Mouse (Mus musculus) limb, embryonic 10.5 days (tissue): Measurements from ENCODE around the gene Snf8. TPM values are rescaled to one million over a fixed set of nuclear protein-coding genes. Genes with fewer than 3 reads are reported as not detected.
A peak's percentile ranks its signal among the peaks of the same experiment; 100 is the strongest.

ENCODE experiments used
- DNase-seq: peaks from one replicate; pipeline ENCODE4 v3.0.0-alpha.2; 2017; ENCODE audit warnings: low spot score
- H3K27ac ChIP-seq: fragments of 300-500 bp; sonication (generic); 2 replicates; pipeline ENCODE4 v1.5.1; 2016; ENCODE audit warnings: mild to moderate bottlenecking
- H3K27me3 ChIP-seq: fragments of 300-500 bp; sonication (generic); 2 replicates; pipeline ENCODE4 v1.6.1; 2016; ENCODE audit warnings: low read depth, mild to moderate bottlenecking; ENCODE audit not compliant: poor library complexity, severe bottlenecking
- H3K36me3 ChIP-seq: fragments of 300-500 bp; sonication (generic); 2 replicates; pipeline ENCODE4 v1.6.1; 2016; ENCODE audit warnings: mild to moderate bottlenecking, moderate library complexity
- H3K4me1 ChIP-seq: fragments of 300-500 bp; sonication (generic); 2 replicates; pipeline ENCODE4 v1.6.1; 2016
- H3K4me3 ChIP-seq: fragments of 300-500 bp; sonication (generic); 2 replicates; pipeline ENCODE4 v1.5.1; 2016; ENCODE audit warnings: mild to moderate bottlenecking, moderate library complexity
- H3K9me3 ChIP-seq: fragments of 300-500 bp; sonication (generic); replicated peaks from 2 replicates; pipeline ENCODE4 v1.6.1; 2016; ENCODE audit warnings: mild to moderate bottlenecking
- WGBS: fragments of 180-500 bp; shearing (Covaris S2); methylation state at CpG from one replicate; pipeline ENCODE4 v1.1.7; 2016; 5-methylcytosine and 5-hydroxymethylcytosine counted together
- polyA plus RNA-seq: library from polyadenylated mRNA; unstranded; fragments of >200 nt; fragmentation: Nextera tagmentation; extraction: Ambion mirVana; gene quantifications from 2 replicates; pipeline ENCODE4 v1.2.1, GENCODE M21; 2016

Snf8 gene
- polyA plus RNA-seq, 1 experiment from 2014 or later = 108 TPM

DNA sequence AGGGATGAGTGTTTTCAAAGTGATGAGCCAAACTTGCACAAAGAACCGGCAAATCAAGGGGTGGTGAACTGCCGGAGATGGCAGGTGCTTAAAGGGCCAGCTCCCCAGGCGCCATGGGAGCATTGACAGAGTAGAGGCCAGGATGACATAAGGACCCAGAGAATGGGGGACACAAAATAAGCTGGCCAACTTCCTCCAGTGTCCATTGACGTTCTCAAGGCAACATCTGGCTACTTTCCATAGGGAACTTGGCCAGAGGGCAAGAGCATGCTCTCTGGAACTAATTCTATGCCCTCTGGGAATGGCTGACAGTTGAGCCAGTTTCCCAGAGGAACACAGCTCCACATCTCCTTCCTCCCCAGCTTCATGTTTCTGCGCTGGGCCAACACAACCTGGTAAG is 33.5 kb downstream of the Snf8 start:
- Histone ChIP-seq H3K27ac (no peak overlapping the region), H3K27me3 (no peaks in the 10 kb centered on the region), H3K4me1 (peaks cover 27% of the 10 kb centered on the region), H3K4me3 (no peak overlapping the region), H3K9me3 (no peaks in the 10 kb centered on the region), H3K36me3 (peaks cover 33% of the 10 kb centered on the region)
- WGBS = 80% methylated on average over 5 of the region's 5 CpGs
- no peak for DNase-seq

DNA sequence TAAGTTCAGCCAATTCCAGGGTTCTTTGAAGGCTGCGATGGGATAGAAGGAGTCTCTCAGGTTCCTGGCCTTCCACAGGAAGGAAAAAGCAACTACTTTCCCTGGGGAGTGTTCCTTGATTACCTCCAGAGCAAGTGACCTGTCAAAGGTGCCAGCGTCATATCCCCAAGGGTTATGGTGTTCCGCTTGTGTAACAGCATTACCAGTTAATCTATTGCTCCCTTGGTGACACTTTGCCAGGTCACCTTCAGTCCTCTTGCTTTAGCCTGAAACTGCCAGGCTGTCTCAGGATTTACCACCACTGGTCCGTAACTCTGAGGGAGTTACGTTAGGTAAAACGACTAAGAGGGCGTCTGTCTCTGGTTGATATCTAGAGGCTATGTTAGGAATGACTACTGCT is 35.7 kb downstream of the Snf8 start:
- DNase-seq = no peak
- Histone ChIP-seq H3K36me3 (peaks cover 37% of the 10 kb centered on the region), H3K4me3 (no peak overlapping the region), H3K27me3 (no peaks in the 10 kb centered on the region), H3K4me1 (peaks cover 26% of the 10 kb centered on the region), H3K27ac (no peak overlapping the region), H3K9me3 (no peaks in the 10 kb centered on the region)
- 93% methylated on average over 7 of the region's 7 CpGs for WGBS

DNA sequence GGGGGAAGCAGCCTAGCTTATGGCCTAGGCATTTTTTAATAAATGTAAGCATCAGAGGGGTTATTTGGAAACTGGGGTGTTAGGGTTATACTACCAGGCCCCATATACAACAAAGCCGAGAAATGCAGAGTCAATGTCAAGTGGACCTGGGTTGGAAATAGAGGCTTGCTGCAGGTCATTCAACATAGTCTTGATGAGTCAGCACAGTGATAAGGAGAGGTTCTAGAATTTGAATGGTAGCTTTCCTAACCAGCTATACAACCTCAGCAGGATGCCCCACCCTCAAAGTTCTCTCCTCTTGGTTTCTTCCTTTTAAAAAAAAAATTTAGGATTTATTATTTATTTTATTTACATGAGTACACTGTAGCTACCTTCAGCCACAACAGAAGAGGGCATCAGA is 36.3 kb downstream of the Snf8 start:
- Histone ChIP-seq H3K9me3 (no peaks in the 10 kb centered on the region), H3K36me3 (peaks cover 37% of the 10 kb centered on the region), H3K27ac (no peak overlapping the region), H3K4me1 (peaks cover 20% of the 10 kb centered on the region), H3K4me3 (no peak overlapping the region), H3K27me3 (no peaks in the 10 kb centered on the region)
- no peak for DNase-seq
- 89% methylated on average over 1 of the region's 1 CpGs for WGBS

DNA sequence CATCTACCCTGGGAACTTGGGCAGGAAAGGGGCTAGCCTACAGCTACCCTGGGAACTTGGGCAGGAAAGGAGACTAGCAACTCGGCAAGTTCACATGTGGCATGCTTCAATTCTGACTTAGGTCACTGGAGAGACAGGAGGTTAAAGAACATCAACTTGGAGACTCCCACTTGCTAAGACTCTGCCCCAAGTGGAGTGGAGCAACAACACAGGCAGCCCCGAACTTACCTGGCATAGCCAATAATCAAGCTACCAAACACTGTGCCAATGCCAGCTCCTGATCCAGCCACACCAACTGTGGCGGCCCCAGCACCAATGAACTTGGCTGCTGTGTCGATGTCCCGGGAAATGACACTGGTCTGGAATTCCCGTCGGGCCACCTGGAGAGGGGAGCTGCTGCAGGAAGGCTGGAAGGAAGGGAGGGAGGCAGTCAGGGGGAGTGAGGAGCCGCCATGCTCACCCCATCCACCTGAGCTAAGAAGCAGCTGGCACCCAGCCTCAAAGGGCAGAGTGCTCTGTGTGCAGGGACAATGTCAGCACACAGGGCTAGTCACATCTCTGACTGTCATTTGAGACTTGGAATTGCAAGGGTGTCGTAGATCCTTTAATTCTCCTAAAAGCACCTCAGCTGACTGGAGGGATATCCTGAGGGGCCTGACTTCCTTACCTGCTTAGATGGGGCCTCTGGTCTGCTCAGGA is 38.8 kb downstream of the Snf8 start:
- Histone ChIP-seq H3K36me3 (peaks cover 37% of the 10 kb centered on the region), H3K27ac (no peak overlapping the region), H3K4me1 (peaks cover 23% of the 10 kb centered on the region), H3K4me3 (no peak overlapping the region; the same call in 1 of the 2 replicates), H3K9me3 (no peaks in the 10 kb centered on the region), H3K27me3 (no peaks in the 10 kb centered on the region)
- WGBS = 86% methylated on average over 9 of the region's 9 CpGs
- DNase-seq = no peak

DNA sequence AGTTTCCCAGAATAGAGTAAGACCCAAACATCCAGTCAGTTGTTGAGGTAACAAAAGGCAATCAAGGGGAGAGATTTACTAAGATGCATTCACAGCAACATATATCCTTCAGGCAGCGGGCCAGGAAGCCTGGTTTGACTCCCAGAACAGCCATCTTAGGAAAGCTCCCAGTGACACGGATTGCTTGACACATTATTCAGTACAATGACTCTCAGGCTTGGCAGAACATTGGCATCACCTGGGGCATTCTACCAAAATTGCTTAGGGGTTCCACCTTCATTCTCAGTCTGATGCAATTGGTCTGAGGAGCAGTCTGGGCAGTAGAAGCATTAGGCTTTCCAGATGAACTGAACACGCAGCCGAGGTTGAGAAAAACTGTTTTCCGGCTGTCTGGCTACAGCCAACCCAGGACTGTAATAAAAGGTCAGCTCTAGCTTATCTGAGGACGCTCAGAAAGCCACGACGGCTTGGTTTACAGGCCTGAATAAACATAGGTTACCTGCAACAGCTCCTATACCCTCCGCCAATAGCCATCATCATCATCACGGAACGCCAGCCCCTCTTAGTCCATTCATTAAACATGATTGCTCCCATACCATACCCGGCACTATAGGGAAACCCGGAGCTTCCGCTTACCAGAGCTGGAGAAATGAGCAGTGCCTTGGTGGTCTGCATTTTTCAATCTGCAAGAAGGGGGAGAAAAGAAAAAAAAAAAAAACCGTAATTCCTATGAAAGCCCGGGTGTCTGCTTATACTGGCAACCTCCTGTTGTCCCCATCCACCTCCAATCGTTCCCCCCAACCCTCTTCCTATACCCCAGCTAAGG is 39.9 kb downstream of the Snf8 start:
- H3K27me3 ChIP-seq = no peaks in the 10 kb centered on the region
- DNase-seq = no peak
- WGBS = 23% methylated on average over 17 of the region's 17 CpGs
- H3K4me3 ChIP-seq = peak overlapping the region; percentile 80
- H3K9me3 ChIP-seq = no peaks in the 10 kb centered on the region
- peaks cover 23% of the 10 kb centered on the region for H3K4me1 ChIP-seq
- H3K27ac ChIP-seq = peak overlapping the region; percentile 87
- peaks cover 36% of the 10 kb centered on the region for H3K36me3 ChIP-seq

DNA sequence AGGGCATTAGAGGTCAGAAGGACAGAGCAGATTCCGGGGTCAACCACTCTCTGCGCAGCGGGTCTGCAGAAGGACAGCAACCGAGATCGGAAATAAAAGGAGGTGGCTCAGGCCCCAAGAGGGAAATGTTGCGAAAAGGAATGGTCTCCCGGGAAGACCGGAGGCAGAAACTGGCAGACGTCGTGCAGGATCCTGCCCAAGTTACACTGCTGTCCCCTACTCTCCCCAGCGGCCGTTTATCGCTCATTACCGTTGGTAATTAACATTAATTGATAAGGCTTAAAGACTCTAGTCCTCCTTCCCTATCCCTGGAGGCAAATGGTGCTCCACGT is 40.5 kb downstream of the Snf8 start:
- under 1% methylated on average over 15 of the region's 15 CpGs for WGBS
- no peaks in the 10 kb centered on the region for H3K27me3 ChIP-seq
- no peak for DNase-seq
- H3K36me3 ChIP-seq = peaks cover 30% of the 10 kb centered on the region
- peak overlapping the region; percentile 80 for H3K4me3 ChIP-seq
- H3K4me1 ChIP-seq = peaks cover 23% of the 10 kb centered on the region
- peak overlapping the region; percentile 87 for H3K27ac ChIP-seq
- no peaks in the 10 kb centered on the region for H3K9me3 ChIP-seq

DNA sequence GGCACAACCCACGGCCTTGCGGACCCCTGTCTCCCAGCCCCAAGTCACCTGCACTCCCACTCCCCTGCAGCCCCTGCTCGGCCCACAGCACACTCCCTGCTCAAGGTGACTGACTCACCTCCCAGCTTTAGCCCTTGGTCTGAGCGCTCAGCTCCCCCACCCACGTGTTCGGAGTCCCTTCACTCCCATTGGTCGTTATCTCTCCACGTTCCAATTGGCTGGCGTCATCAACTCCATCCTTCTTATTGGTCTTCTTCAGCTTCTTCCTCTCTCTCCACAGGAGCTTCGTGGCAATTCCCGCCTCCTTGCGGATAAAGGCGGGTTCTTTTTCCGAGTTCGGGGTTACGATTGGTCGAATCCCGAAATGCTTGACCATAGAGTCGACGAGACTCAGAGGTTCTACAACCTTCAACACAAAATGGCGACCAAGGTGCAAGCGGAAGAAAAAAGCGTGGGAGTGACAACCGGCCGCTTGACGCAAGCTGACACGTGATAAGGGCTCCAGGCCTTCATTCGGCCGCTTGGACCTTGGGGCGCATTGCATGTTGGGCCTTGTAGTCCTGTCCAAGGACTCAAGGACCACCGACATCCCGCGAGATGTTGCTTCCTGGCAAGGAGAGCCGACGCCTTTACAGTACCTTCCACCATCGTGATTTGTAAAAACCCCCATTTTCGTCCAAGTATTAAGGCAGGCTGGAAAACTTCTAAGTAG is 41.0 kb downstream of the Snf8 start, which contains the start of gene Atp5g1:
Gene Atp5g1, minus strand, starts transcription at position 162 of the 712 bp plus-strand sequence.
- Histone ChIP-seq H3K9me3 (no peaks in the 10 kb centered on the region), H3K4me1 (peaks cover 23% of the 10 kb centered on the region), H3K36me3 (peaks cover 25% of the 10 kb centered on the region), H3K4me3 (peak within 1 kb of the TSS; percentile 80), H3K27ac (peak within 1 kb of the TSS; percentile 87), H3K27me3 (no peaks in the 10 kb centered on the region)
- DNase-seq = peak; percentile 94
- under 1% methylated on average over 37 of the region's 37 CpGs for WGBS

DNA sequence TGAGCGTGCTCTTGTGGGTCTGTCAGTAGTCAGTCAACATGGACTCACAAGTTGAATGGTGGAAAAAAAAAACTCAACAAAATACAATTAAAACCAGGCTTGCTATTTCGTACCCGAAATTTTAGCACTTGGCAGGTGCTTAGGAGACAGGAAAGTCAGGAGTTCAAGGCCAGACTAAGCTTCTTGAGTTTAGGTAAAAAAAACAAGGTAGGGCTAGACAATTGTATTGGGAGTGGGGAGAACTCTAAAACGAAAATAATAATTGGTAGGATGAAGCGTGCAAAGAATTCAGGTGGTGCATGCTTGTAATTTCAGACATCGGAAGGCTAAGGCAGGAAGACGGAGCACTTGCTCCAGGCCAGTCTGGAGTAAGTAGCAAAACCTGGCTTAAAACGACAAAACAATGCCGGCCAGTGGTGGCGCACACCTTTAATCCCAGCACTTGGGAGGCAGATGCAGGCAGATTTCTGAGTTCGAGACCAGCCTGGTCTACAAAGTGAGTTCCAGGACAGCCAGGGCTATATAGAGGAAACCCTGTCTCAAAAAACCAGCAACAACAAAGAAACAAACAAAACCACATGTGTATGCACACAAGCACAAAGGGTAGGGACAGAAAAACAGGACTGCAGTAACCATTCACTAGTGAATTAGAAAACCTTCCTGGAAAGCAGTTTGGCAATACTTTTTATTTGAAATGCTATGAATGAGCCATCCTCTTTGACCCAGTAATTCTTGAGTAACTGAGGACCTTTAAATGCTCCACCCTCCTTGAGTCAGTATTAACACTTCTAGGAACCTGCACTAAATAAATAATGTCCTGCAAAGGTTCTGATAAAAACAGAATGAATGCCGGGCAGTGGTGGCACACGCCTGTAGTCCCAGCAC is 41.8 kb downstream of the Snf8 start:
- Histone ChIP-seq H3K4me1 (peaks cover 23% of the 10 kb centered on the region), H3K9me3 (no peaks in the 10 kb centered on the region), H3K4me3 (peak overlapping the region; percentile 80), H3K27ac (peak overlapping the region; percentile 87), H3K36me3 (peaks cover 17% of the 10 kb centered on the region), H3K27me3 (no peaks in the 10 kb centered on the region)
- 68% methylated on average over 13 of the region's 13 CpGs for WGBS
- DNase-seq = no peak

DNA sequence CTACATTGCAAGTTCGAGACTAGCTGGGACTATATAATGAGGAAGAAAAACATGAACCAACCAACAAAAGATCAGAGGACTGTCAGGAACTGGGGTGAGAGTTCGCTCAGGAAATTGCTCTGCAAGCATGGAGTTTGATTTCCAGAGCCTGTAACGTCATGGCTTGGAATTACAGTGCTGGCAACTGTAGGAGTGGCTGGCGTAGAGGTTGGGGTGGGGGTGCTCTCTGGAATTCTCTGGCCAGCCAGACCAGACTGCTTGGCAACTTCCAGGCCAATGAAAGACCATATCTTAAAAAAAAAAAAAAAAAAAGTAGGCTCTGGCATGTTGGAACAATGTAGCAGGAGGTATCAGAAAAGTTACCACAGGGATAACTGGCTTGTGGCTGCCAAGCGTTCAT is 46.1 kb downstream of the Snf8 start:
- DNase-seq = no peak
- Histone ChIP-seq H3K9me3 (no peaks in the 10 kb centered on the region), H3K4me1 (0 out of 2 replicates have a peak, but pooled peaks cover 5% of the 10 kb centered on the region), H3K27ac (no peak overlapping the region), H3K27me3 (no peaks in the 10 kb centered on the region), H3K4me3 (no peak overlapping the region), H3K36me3 (no peaks in the 10 kb centered on the region)
- WGBS = 80% methylated on average over 5 of the region's 5 CpGs

DNA sequence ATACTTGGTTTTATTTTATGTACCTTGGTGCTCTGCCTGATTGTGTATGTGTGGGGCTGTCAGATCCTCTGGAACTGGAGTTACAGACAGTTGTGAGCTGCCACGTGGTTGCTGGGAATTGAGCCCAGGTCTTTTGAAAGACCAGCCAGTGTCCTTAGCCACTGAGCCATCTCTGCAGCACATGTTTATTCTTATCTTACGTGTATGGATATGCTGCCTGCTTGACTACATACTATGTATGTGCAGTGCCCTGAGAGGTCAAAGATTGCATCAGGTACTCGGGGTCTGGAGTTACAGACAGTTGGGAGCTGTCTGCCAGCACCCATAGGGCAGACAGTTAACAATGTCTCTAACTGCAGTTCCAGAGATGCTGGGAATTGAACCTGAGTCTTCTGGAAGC is 48.0 kb downstream of the Snf8 start:
- Histone ChIP-seq H3K36me3 (no peaks in the 10 kb centered on the region), H3K4me1 (no peaks in the 10 kb centered on the region), H3K27ac (no peak overlapping the region), H3K4me3 (no peak overlapping the region), H3K9me3 (no peaks in the 10 kb centered on the region), H3K27me3 (no peaks in the 10 kb centered on the region)
- DNase-seq = no peak
- WGBS = 81% methylated on average over 3 of the region's 3 CpGs

DNA sequence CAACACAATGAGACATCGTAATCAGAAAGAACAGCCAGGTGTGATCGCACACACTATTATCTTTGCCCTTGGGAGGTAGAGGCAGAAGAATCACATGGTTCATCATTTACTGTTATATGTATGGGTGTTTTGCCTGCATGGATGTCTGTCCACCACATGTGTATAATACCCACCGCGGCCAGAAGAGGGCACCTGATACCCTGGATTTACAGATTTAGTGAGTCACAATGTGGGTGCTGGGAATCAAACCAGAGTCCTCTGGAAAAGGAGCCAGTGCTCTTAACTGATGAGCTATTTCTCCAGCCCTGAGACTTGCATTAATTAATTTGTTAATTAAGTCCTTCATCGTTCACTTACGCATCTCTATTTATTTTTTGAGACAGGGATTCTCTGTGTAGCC is 53.3 kb downstream of the Snf8 start:
- no peaks in the 10 kb centered on the region for H3K9me3 ChIP-seq
- WGBS = 92% methylated on average over 6 of the region's 6 CpGs
- no peak overlapping the region for H3K27ac ChIP-seq
- H3K4me3 ChIP-seq = no peak overlapping the region
- no peaks in the 10 kb centered on the region for H3K4me1 ChIP-seq
- DNase-seq = no peak
- 0 out of 2 replicates have a peak, but pooled peaks cover 4% of the 10 kb centered on the region for H3K27me3 ChIP-seq
- H3K36me3 ChIP-seq = no peaks in the 10 kb centered on the region

DNA sequence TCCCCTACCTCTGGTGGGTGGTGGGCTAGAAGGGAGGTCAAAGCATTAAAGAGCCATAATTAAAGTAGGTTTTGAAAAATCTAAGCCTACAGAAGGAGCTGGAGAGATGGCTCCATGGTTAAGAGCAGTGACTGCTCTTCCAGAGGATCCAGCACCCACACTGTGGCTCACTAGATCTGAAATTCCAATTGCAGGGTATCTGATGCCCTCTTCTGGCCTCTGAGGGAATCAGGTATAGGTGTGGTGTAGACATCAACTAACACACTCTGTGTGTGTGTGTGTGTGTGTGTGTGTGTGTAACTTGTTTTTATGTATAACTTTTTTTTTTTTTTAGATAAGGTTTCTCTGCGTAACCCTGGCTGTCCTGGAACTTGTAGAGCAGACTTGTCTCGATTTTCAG is 56.4 kb downstream of the Snf8 start:
- Histone ChIP-seq H3K9me3 (no peaks in the 10 kb centered on the region), H3K4me1 (no peaks in the 10 kb centered on the region), H3K4me3 (no peak overlapping the region), H3K36me3 (no peaks in the 10 kb centered on the region), H3K27me3 (0 out of 2 replicates have a peak, but pooled peaks cover 4% of the 10 kb centered on the region), H3K27ac (no peak overlapping the region)
- WGBS = 61% methylated on average over 2 of the region's 2 CpGs
- DNase-seq = no peak
